Mouse (Mus musculus): ENCODE measurements around the gene Zwilch.

Gene Zwilch

GRCm38 (mm10) chr9:64105301-64105700 lies 67.6 kb downstream of the Zwilch start:
- DNase-seq (ENCODE audit: low read depth), result no peak

GRCm38 (mm10) chr9:64100442-64100841 lies 72.5 kb downstream of the Zwilch start:
- peak; percentile 74 for DNase-seq (ENCODE audit: low read depth)

- DNase-seq (ENCODE audit: low read depth), result no peak
Observed at GRCm38 (mm10) chr9:64098282-64098681, 74.6 kb downstream of the Zwilch start.

- DNase-seq (ENCODE audit: low read depth), result no peak
Observed at GRCm38 (mm10) chr9:64094083-64094482, 78.8 kb downstream of the Zwilch start.

- no peak for DNase-seq (ENCODE audit: low read depth)
Observed at GRCm38 (mm10) chr9:64089004-64089403, 83.9 kb downstream of the Zwilch start.

- no peak for DNase-seq (ENCODE audit: low read depth)
Observed at GRCm38 (mm10) chr9:64088346-64088745, 84.6 kb downstream of the Zwilch start.

- DNase-seq (ENCODE audit: low read depth), result peak; percentile 73
Observed at GRCm38 (mm10) chr9:64087461-64088235, 85.3 kb downstream of the Zwilch start.

Measured in naive thymus-derived CD4-positive, alpha-beta T cell, adult 2 months (primary cell).